Mouse (Mus musculus) frontal cortex, postnatal 14 days (tissue): ENCODE measurements around the gene Olfr1126.
"Not testable (repeated sequence)": the region's sequence is repeated elsewhere in the genome, so short reads cannot be mapped to it uniquely, and the experiment has no call there.

Experiments used
- DNase-seq, 2 experiments: peaks; one replicate each; pipeline ENCODE4 v3.0.0; 2022; ENCODE audit warnings: low spot score in 2 of 2

Gene Olfr1126

DNA sequence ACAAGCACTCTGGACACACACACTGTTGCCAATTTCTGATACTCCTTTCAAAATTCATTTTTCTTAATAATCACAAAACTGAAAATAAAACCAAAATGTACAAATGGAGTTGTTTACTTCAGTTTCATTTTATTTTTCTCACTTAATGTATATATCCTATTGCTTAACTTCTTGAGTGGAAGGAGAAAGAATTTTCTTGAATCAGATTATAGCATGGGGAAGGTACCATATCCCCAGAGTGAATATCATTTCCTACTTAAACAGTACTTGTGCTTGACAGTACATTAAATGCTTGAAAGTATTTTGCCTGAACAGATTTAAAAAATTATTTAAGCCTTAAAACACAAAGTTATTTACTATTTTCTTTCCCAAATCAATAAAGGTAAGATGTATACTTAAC lies at the start of gene Olfr1126:
Olfr1126 (plus strand) TSS at position 301 of the 400 bp plus-strand sequence.
- no peak for DNase-seq

DNA sequence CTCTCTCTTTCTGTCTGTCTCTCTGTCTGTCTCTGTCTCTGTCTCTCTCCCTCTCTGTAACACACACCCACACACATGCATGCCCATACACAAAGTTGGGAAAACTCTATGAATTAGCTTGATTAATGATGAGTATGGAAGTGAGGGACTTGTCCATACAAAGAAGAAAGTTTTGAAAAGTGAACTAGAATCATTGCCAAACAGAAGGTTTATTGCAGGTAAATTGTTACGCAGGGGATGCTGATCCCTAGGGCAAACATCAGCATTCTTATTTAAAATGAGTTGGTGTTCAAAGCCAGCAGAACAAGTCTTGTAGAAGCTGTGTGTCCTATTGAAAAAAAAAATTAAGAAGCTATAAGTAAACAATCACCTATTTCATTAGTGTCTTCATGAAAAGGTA lies 37.4 kb upstream of the Olfr1126 start, which contains the start of gene Olfr1123:
Olfr1123 (plus strand) TSS at position 301 of the 400 bp plus-strand sequence.
- no peak for DNase-seq

DNA sequence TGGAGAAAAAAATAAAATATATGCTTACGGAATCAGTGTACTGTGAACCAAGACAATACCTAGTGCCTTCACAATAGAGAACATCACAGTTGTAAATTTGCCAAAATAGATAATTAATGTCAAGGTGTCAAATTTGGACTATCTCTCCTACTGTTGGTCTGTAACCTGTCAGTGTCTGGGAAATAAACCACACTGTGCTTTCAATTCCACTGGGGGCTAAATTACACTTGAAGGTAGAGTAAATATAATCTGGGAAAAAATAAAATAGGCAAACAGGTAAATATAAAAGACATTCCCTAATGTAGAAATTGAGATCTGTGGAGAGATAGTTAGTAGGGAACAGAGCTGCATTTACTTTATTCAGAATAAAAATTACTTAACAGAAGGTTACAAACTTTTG lies 23.8 kb upstream of the Olfr1126 start, which contains the start of gene Olfr1124:
Olfr1124 (plus strand) TSS at position 301 of the 400 bp plus-strand sequence.
- no peak for DNase-seq

DNA sequence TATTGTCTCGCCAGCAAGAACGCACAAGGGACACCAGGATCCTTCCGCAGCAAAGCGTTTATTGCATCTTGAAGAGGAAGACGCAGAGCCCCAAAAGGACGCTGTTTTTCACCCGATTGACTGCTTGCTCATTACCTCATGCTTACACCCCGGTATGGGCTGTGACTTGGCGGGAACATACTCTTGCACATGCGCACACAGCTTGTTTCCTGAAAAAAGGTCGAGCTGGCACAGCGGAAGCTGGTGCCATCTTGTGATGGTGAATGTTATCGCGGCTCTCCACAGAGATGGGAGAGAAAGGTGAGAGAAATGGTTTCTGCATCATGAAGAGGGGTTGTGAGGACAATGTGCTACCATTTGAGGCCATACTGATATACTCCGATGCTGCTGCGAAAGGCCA lies 16.0 kb upstream of the Olfr1126 start:
- DNase-seq = no peak

DNA sequence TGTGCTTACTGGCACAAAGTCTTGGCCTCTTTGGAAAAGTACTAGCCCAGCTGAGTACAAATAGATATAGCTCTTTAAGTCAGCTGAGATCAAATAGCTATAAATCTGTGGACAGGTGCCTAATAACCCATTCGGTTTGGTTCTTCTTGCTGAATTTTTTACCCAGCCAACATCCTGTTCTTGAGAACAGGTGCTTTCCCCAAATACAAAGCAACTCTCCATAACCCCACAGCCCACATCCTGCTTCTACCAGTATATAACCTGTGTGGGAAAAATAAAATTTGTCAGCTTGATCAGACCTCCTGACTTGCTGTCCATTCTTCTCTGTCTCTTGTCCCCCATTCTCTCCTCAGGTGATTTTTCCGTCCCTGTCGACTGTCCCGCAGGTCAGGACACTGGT lies 8.0 kb downstream of the Olfr1126 start:
- no peak for DNase-seq

DNA sequence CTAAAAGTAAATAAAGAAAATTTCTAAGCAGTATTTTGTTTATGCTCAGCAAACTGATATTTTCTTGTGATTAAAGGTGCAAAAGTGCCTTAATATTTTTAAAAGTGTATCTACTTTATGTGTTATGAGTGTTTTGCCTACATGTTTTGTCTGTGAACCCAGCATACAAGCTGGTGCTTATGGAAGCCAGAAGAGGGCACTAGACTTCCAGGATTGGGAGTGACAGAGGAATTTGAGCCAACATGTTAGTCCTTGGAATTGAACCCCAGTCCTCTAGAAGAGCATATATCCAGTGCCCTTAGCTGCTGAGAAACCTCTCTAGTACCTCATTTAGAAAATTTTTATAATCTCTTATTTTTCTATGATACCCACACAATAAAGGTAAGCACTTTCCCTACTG lies 26.4 kb downstream of the Olfr1126 start:
- DNase-seq = no peak

DNA sequence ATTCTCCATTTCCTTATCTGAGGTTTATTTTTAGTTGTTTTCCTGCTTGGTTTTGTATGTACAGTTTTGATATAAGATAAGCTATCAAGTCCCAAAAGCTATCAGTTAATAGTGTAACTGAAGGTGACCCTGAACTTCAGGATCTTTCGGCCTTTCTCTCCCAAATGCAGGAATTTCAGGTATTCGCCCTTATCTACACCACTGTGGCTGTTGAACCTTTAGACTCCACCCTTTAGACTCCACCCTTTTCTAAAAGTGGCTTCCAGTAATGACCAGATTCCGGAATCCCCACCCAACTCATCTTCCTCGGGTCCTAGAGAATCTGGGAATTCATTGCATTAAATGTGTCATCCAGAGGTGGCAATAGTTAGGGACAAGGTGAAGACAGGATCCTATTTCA lies 27.4 kb downstream of the Olfr1126 start:
- no peak for DNase-seq

DNA sequence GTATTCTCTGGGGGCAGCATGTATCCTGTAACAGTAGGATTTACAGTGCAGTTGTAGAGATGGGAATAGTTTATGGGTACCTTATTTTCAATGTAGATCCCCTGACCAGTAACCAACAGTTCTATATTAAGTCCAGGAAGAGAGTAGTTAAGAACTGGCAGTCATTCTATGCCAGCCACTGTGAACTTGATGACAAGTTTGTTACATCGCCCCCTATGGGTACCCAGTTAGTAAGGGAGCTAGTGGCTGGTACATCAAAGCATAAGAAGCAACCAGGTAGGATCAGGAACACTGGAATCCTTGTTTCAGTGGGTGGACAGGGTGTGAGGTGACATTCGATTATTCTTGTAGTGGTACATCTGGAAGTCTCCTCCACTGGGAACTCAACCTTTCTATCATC lies 28.5 kb downstream of the Olfr1126 start:
- no peak for DNase-seq

DNA sequence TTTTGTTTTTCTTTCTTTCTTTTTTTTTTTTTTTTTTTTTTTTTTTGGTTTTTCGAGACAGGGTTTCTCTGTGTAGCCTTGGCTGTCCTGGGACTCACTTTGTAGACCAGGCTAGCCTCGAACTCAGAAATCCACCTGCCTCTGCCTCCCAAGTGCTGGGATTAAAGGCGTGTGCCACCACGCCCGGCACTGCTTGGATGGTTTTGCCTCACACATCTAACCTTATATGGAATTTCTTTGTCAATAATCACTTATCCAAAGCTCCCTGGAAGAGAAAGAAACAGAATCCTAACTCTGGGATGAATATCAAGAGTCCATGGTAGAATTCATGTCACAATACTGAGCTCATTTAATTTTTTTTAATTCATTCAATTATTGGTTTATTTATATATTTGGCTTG lies 43.2 kb downstream of the Olfr1126 start, which contains the start of gene Pramel7:
Pramel7 (minus strand) TSS at position 101 of the 400 bp plus-strand sequence.
- DNase-seq = not testable (repeated sequence)

DNA sequence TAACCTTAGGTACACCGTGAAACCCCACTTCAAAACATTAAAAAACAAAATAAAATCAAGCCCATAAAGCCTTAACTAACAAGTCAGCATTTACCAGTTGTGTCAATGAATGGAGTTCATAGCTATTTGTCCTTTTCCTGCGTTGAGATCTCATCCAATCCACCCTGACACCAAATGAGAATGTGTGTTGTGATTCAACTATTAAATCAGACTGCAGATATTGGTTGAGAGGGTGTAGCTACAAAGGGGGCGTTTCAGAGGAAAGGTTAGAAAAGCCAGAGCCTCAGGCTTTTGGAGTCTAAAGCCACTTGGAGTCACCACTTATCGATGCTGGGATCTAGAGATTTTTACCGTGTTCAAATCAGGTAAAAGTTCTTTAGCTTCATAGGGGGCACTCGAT lies 52.5 kb downstream of the Olfr1126 start, which contains the start of gene Pramel6:
Pramel6 (plus strand) TSS at position 301 of the 400 bp plus-strand sequence.
- DNase-seq = no peak
